Mouse (Mus musculus): ENCODE measurements at regions not wholly inside any gene's neighbourhood (a gene's known extent, or its start where the extent isn't known, plus 50 kb on each side); places are given as distances from the start of the nearest gene placed in this dataset.

DNA sequence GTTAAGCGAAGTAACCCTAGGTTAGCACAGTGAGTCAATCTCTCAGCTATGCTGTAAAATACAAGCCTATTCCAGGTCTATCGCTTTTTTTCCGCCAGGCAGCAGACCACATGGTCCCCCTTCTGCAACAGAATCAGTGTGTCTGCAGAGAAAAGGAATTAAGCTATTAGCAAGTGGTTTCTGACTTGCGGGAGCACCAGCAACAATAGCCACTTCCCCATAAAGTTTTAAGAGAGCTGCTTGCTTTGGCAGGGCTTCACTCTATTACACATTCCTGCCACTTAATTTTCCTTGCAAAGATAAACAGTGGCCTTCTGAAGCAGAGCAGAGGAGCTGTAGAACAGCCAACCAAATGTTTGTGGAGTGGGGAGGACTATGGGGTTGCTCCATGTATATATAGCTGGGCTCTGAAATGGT, 59.8 kb upstream of the Osmr start:
- no peak for ATAC-seq (replicated peaks; ENCODE audit: low read depth, poor library complexity, severe bottlenecking)

DNA sequence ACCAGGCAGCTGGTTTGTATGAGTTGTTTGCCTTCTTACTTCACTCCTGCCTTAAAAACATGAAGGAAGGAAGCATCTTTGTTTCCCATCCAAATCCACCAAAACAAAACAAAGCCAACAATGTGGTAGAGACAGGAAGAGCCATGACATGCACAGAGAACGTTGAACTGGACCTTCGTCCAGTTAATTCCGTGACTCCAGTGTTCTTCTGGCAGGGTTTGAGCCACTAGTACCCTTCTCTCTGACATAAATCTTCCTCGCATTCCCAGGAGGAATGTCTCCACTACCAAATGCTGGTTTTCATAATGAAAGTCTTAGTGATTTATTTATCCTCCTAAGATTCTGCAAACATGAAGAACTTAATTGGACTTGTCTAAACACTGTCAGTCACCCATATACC, 66.7 kb upstream of the Osmr start:
- no peak for ATAC-seq (replicated peaks; ENCODE audit: low read depth, poor library complexity, severe bottlenecking)

- ATAC-seq (replicated peaks; ENCODE audit: low read depth, poor library complexity, severe bottlenecking) = no peak
Observed at GRCm38 (mm10) chr15:6949236-6949635, 74.5 kb upstream of the Osmr start.

- no peak for ATAC-seq (replicated peaks; ENCODE audit: low read depth, poor library complexity, severe bottlenecking)
Observed at GRCm38 (mm10) chr15:6949686-6950085, 74.9 kb upstream of the Osmr start.

DNA sequence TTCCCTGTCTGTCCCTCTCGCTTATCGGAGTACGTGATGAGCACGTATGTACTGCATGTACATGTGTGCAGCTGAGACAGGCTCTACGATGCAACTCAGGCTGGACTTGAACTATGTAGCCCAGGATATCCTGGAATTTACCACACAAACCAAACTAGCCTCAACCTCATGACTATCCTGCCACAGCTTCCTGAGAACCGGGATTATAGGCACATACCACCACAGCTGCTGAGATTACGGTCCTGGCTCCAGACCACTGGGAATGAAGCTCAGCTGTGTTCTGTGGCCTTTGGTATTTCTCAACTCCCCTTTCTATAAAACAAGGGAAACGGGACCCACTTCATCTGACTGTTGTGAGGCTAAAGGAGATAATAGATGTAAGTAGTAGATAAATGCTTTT, 75.7 kb upstream of the Osmr start:
- ATAC-seq (replicated peaks; ENCODE audit: low read depth, poor library complexity, severe bottlenecking) = no peak

GRCm38 (mm10) chr15:6953556-6953955, 78.8 kb upstream of the Osmr start:
- ATAC-seq (replicated peaks; ENCODE audit: low read depth, poor library complexity, severe bottlenecking) = no peak

- ATAC-seq (replicated peaks; ENCODE audit: low read depth, poor library complexity, severe bottlenecking) = no peak
Observed at GRCm38 (mm10) chr15:6953970-6954791, 79.4 kb upstream of the Osmr start.

DNA sequence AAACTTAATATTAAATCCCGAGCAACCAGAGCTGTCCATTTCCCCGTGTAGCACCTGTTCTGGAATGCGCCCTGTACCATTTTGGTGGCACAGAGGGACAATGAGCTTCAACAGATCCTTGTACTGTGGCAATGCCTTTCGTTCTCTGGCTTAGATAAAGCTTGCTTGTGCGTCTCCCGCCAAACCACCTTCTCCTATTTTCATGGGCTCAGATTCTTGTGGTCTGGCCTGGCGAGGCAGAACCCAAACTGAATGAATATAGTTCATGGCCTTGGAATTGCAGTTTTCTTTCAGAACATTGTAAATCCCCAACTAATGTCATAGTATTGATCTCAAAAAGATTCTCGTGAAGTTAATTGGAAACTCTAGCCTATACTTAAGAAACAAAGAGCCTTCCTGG, 85.1 kb upstream of the Osmr start:
- ATAC-seq (replicated peaks; ENCODE audit: low read depth, poor library complexity, severe bottlenecking) = no peak

DNA sequence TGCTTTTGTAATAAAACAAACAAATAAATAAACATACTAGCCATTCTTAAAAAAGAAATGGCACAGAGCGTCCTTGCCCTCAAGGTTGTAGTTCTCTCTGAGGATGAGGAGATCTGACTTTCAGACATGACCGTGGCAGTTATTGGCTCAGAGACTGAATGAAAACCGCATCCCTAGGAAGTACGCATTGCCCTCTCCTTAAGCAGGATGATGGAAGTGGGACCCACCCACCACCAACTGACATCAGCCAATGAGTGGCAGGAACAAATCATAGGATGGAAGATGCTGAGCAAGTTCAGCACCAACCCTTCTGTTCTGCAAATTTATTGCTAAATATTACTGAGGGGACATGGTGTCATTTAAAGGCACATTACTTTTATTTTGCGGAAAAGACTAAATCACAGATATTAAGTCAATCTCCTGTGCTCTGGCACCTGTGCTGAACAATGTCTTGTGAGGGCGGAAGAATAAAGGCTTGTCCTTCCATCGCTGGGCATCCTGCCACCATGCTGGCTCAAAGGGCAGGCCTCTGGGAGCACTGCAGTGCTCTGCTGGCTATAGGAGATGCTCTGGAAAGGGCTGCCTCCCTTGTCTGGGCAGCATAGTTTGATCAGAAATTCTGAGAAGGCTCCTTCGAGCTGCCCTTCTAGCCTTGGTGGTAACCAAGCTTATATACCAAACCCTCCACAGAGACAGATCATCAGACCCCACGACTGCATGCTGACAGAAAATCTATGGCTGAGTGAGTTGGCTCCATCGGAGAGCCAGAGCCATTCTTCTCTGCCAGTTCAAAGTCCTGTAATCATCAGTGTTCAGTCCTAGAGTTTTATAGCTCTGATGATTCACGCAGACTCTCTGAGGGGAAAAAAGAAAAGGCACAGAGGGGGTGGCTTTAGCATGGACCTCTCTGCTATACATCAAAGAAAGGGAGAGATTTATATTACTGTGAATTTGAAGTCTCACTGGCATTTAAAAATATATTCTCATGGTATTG, 86.3 kb upstream of the Osmr start:
- no peak for ATAC-seq (replicated peaks; ENCODE audit: low read depth, poor library complexity, severe bottlenecking)

DNA sequence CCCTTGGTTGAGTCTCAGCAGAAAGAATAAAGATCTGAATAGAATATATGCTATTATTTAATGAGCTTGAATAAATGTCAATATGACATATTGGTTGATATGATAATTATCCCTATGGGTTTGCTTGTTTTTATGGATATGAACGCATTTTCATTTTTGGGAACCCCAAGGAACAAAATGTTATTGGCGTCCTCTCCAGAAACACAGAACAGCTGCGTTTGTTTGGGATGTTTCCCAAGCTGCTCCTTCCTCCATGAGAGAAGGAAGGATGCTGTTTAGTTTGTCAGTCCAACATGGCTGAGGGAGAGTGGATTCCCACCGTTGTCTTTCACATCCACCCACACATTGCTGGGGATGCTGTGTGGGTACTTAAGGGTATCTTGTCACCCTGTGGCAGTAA, 89.9 kb upstream of the Osmr start:
- no peak for ATAC-seq (replicated peaks; ENCODE audit: low read depth, poor library complexity, severe bottlenecking)

- ATAC-seq (replicated peaks; ENCODE audit: low read depth, poor library complexity, severe bottlenecking) = no peak
Observed at GRCm38 (mm10) chr15:6965446-6965845, 90.7 kb upstream of the Osmr start.

- no peak for ATAC-seq (replicated peaks; ENCODE audit: low read depth, poor library complexity, severe bottlenecking)
Observed at GRCm38 (mm10) chr15:6974410-6974809, 99.6 kb upstream of the Osmr start.

- ATAC-seq (replicated peaks; ENCODE audit: low read depth, poor library complexity, severe bottlenecking) = no peak
Observed at GRCm38 (mm10) chr15:6981430-6981829, 106.7 kb upstream of the Osmr start.

- no peak for ATAC-seq (replicated peaks; ENCODE audit: low read depth, poor library complexity, severe bottlenecking)
Observed at GRCm38 (mm10) chr15:6983320-6983719, 107.1 kb upstream of the Lifr start.

DNA sequence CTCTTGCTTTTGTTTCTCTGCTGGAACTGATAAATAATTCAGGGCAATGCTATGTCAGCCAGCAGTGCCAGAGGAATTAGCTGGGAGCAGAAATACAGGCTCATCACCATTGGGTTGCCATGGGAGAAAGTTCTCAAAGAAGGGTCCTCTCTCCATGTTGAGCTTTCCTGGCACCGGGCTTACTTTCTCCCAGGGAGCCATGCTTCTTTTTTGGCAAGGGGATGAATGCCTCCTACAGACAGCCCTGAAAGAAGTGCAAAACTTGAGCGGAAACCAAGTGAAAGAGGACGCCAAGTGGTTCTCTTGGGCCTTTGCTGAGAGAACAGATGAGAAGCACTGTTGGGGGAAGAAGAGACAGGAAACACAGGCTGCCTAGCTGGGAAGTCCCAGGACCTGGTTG, 102.2 kb upstream of the Lifr start:
- no peak for ATAC-seq (replicated peaks; ENCODE audit: low read depth, poor library complexity, severe bottlenecking)

DNA sequence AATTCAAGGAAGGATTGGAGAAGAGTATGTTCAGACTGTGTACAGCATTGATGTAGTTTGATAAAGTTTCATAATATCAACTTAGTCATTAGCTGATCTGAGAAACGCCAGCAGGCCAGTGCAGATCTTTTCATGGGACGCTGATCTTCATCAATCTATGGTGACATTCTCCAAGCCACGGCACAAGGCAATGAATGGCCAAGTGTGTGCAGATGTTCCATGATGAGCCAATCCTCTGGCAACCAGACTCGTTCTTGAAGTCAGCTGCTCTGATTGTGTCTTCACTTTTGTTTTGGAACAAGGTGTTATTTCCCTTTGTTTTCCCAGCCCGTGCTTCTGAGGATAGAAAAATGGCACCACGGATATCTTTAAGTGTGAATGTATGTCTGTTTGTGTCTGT, 101.3 kb upstream of the Lifr start:
- no peak for ATAC-seq (replicated peaks; ENCODE audit: low read depth, poor library complexity, severe bottlenecking)

DNA sequence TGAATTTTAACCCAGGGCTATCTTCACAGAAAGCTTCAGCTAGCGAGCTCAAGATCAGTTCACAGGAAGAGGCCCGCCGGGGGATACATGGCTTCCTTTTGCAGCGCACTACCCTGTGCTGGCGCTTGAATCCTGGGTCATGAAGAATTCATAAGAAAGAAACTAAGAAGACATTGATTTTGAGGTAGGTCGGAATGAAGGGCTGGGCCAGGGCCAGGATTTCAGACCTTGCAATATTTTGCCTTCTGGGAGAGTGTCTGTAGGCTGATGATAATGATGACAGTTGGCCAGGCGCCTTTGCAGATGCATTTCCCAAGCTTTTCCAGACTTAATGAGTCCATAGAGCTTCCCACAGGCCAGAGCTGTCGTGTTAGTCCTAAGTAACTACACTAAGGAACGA, 97.2 kb upstream of the Lifr start:
- no peak for ATAC-seq (replicated peaks; ENCODE audit: low read depth, poor library complexity, severe bottlenecking)

- no peak for ATAC-seq (replicated peaks; ENCODE audit: low read depth, poor library complexity, severe bottlenecking)
Observed at GRCm38 (mm10) chr15:6995246-6995645, 95.2 kb upstream of the Lifr start.

- ATAC-seq (replicated peaks; ENCODE audit: low read depth, poor library complexity, severe bottlenecking) = no peak
Observed at GRCm38 (mm10) chr15:6997871-6998270, 92.5 kb upstream of the Lifr start.

DNA sequence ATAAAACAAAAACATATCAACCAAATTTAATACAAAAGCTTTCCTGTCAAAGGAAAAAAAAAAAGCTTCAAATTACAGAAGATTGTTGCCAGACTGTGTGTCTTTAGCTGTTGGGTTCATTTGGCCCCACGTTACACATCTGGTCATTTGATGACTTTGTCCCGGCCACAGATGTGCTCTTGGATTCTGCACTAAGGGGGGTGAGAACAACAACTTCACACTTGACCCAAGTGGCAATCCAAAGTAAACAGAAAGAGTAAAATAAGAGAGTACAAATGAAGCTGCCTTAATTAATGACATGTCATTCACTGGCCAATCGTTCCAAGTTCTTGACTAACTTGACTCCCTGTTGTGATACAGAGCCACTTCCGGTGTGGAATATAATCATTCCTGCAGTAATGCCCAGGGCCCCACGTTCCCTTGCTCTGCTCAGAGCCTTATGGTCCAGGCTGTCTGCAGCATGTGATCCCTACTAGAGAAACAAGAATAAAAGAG, 91.8 kb upstream of the Lifr start:
- ATAC-seq (replicated peaks; ENCODE audit: low read depth, poor library complexity, severe bottlenecking) = no peak

GRCm38 (mm10) chr15:6999667-7000066, 90.7 kb upstream of the Lifr start:
- ATAC-seq (replicated peaks; ENCODE audit: low read depth, poor library complexity, severe bottlenecking) = no peak

Measured in common myeloid progenitor, adult 5-6 weeks (primary cell).